Mouse (Mus musculus) gastrocnemius, postnatal 10 days (tissue): ENCODE results near the gene Pip5k1b. TPM values are rescaled to one million over a fixed set of nuclear protein-coding genes. Genes with fewer than 3 reads are reported as not detected.

Experiments
- DNase-seq: peaks from one replicate; pipeline ENCODE4 v3.0.0; 2021; ENCODE audit warnings: mixed read lengths
- total RNA-seq, 2 experiments: library from RNA; stranded (reverse); gene quantifications; 2 replicates each; pipeline ENCODE4 v1.2.3; 2021

Pip5k1b gene
- total RNA-seq, 2 experiments from 2014 or later: 1.2 to 1.6 TPM

GRCm38 (mm10) chr19:24475281-24475680 is 80.4 kb downstream of the Pip5k1b start:
- no peak for DNase-seq

- DNase-seq: no peak
Observed at GRCm38 (mm10) chr19:24472512-24472911, 83.2 kb downstream of the Pip5k1b start.

GRCm38 (mm10) chr19:24471538-24471937 is 84.1 kb downstream of the Pip5k1b start:
- no peak for DNase-seq

- no peak for DNase-seq
Observed at GRCm38 (mm10) chr19:24469216-24469615, 86.5 kb downstream of the Pip5k1b start.

- DNase-seq: no peak
Observed at GRCm38 (mm10) chr19:24468616-24469015, 87.1 kb downstream of the Pip5k1b start.

GRCm38 (mm10) chr19:24463011-24463410 is 92.7 kb downstream of the Pip5k1b start:
- no peak for DNase-seq

- DNase-seq: no peak
Observed at GRCm38 (mm10) chr19:24456591-24457231, 99.0 kb downstream of the Pip5k1b start.

GRCm38 (mm10) chr19:24455249-24455960 is 100.3 kb downstream of the Pip5k1b start:
- no peak for DNase-seq

- no peak for DNase-seq
Observed at GRCm38 (mm10) chr19:24454451-24454850, 101.2 kb downstream of the Pip5k1b start.

- DNase-seq: no peak
Observed at GRCm38 (mm10) chr19:24453379-24453778, 102.3 kb downstream of the Pip5k1b start.

GRCm38 (mm10) chr19:24452441-24452898 is 103.2 kb downstream of the Pip5k1b start:
- no peak for DNase-seq

GRCm38 (mm10) chr19:24451626-24452025 is 104.0 kb downstream of the Pip5k1b start:
- no peak for DNase-seq

- DNase-seq: no peak
Observed at GRCm38 (mm10) chr19:24450740-24451139, 104.9 kb downstream of the Pip5k1b start.

GRCm38 (mm10) chr19:24444322-24444721 is 111.3 kb downstream of the Pip5k1b start:
- no peak for DNase-seq

GRCm38 (mm10) chr19:24439715-24440114 is 116.0 kb downstream of the Pip5k1b start:
- no peak for DNase-seq

GRCm38 (mm10) chr19:24434291-24434690 is 121.4 kb downstream of the Pip5k1b start:
- no peak for DNase-seq

GRCm38 (mm10) chr19:24432447-24432846 is 123.2 kb downstream of the Pip5k1b start:
- DNase-seq: no peak

GRCm38 (mm10) chr19:24431381-24431780 is 124.3 kb downstream of the Pip5k1b start:
- DNase-seq: no peak

GRCm38 (mm10) chr19:24428011-24428410 is 127.7 kb downstream of the Pip5k1b start:
- DNase-seq: no peak

- no peak for DNase-seq
Observed at GRCm38 (mm10) chr19:24427258-24427657, 128.4 kb downstream of the Pip5k1b start.

- no peak for DNase-seq
Observed at GRCm38 (mm10) chr19:24426759-24427181, 128.9 kb downstream of the Pip5k1b start.

- DNase-seq: no peak
Observed at GRCm38 (mm10) chr19:24418030-24418429, 137.6 kb downstream of the Pip5k1b start.

- DNase-seq: no peak
Observed at GRCm38 (mm10) chr19:24417659-24418004, 138.0 kb downstream of the Pip5k1b start.
